10 mouse cellular contexts compared by ENCODE assay signal in the genomic region with DNA sequence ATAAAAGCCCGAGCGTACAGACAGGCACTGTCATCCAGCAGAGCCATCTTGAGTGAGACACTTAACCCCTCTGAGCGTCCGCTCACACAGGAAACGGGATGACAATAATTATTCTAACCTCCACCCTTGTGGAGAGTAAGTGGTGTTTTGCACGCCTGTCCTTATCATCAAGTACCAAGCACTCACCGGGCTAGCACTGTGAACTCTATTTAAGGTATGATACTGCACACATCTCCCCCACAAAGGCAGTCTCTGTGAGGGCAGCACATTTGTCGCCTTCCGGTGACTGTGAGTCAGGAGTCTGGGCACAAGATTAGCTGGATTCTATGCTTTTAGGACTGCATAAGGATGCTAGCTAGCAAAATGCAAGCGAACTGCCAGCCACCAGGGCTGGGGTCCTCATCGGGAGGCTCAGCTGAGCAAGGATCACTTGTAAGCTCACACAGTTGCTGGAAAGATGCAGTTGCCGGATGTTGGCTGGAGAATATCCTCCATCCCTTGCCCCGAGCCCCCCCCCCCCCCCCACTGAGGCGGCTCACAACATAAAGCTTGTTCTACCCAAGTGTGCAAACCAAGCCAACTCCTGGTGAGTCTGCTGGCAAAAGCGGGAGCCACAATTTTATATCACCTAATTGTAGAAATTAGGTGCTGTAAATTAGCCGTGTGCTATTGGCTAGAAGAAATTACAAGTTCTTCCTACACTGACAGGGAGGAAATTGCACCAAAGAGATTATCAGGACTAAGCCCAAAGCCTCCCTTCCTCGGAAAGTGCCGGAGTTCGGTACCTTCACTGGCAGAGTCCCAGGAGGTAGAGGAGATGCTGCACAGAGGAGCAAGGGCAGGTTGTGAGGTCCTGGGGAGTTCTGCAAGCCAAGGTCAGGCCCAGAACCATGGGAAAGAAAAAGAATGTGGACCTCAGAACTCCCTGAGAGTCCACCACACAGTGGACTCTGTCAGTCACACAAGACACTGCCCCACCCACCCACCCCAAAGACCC. TPM values are rescaled to one million over a fixed set of nuclear protein-coding genes. Genes with fewer than 3 reads are reported as not detected.
A peak's percentile ranks its signal among the peaks of the same experiment; 100 is the strongest.
DNase-seq lines count a peak whose midpoint lies in the region; ATAC-seq lines count a peak whose summit lies in the region.
"Had no signal": no experiment of that assay in that cellular context is flagged by ENCODE, and none has a peak within 500 bp of the region (broad histone marks: within the 10 kb centered on the region; RNA-seq: fewer than 3 reads in every experiment).

No protein-coding gene starts in this region.

- WGBS in limb, embryonic 12.5 days = 49% methylated on average over 19 of the region's 19 CpGs
- WGBS in limb, embryonic 10.5 days = 65% methylated on average over 19 of the region's 19 CpGs
- WGBS in midbrain, embryonic 14.5 days = 65% methylated on average over 19 of the region's 19 CpGs

- H3K27ac ChIP-seq in limb, embryonic 12.5 days = no peak overlapping the region
- no peak overlapping the region for H3K27ac ChIP-seq in limb, embryonic 10.5 days
- peak overlapping the region; percentile 22; the same call in 1 of the 2 replicates for H3K27ac ChIP-seq in midbrain, embryonic 14.5 days (replicated peaks; ENCODE audit: low read depth, low read length)

- 0 out of 2 replicates have a peak overlapping the region, but pooled peaks have one; percentile 1 for H3K4me2 ChIP-seq in limb, embryonic 12.5 days
- H3K4me2 ChIP-seq in midbrain, embryonic 14.5 days (ENCODE audit: low read length) = 0 out of 2 replicates have a peak overlapping the region, but pooled peaks have one; percentile 4

- H3K4me1 ChIP-seq in limb, embryonic 12.5 days (replicated peaks) = 0 out of 2 replicates have a peak, but pooled peaks cover 4% of the 10 kb centered on the region
- peaks cover 10% of the 10 kb centered on the region for H3K4me1 ChIP-seq in limb, embryonic 10.5 days
- peaks cover 24% of the 10 kb centered on the region for H3K4me1 ChIP-seq in midbrain, embryonic 14.5 days (ENCODE audit: control insufficient read depth, insufficient read depth, low read length)

- H3K9ac ChIP-seq in limb, embryonic 12.5 days (replicated peaks) = no peak overlapping the region
- no peak overlapping the region for H3K9ac ChIP-seq in midbrain, embryonic 14.5 days (replicated peaks; ENCODE audit: low read length)

- peak; percentile 52 for ATAC-seq in frontal cortex, adult (ENCODE audit: low TSS enrichment)
- no peak for ATAC-seq in limb, embryonic 12.5 days (ENCODE audit: insufficient number of reproducible peaks, insufficient read depth, low FRiP score, low TSS enrichment, low read depth)
- ATAC-seq in midbrain, embryonic 14.5 days (ENCODE audit: low FRiP score, low TSS enrichment) = no peak

- DNase-seq in frontal cortex, postnatal 10 days (ENCODE audit: low spot score in 2 of 2) = no peak
- DNase-seq in limb, embryonic 10.5 days (ENCODE audit: low spot score) = no peak
- peak; percentile 61 to 63 for DNase-seq in cerebellum, postnatal 10 days
- peak; percentile 35 for DNase-seq in midbrain, embryonic 14.5 days
- DNase-seq in B cell, adult 2 months = no peak
- no peak for DNase-seq in left cerebral cortex, postnatal 36 days (ENCODE audit: low spot score in 2 of 2)
- DNase-seq: kidney, adult 18-20 months; lung, postnatal 4 days had no signal

- no peaks in the 10 kb centered on the region for H3K9me3 ChIP-seq in limb, embryonic 12.5 days
- no peaks in the 10 kb centered on the region for H3K9me3 ChIP-seq in limb, embryonic 10.5 days (replicated peaks)
- no peaks in the 10 kb centered on the region for H3K9me3 ChIP-seq in midbrain, embryonic 14.5 days (ENCODE audit: control insufficient read depth, low read length)

- intact Hi-C loops in left cerebral cortex, postnatal 36 days (cut with DNase I) = loop anchor here (5.0 kb wide), 1 partner anchor 62 kb away; no protein-coding TSS in a partner anchor

- no peaks in the 10 kb centered on the region for H3K36me3 ChIP-seq in limb, embryonic 12.5 days
- H3K36me3 ChIP-seq in limb, embryonic 10.5 days = no peaks in the 10 kb centered on the region
- no peaks in the 10 kb centered on the region for H3K36me3 ChIP-seq in midbrain, embryonic 14.5 days (ENCODE audit: control insufficient read depth, insufficient read depth, low read length)

- H3K27me3 ChIP-seq in limb, embryonic 12.5 days = peaks cover 15% of the 10 kb centered on the region; the same call in 1 of the 2 replicates
- H3K27me3 ChIP-seq in limb, embryonic 10.5 days (ENCODE audit: low read depth, poor library complexity, severe bottlenecking) = no peaks in the 10 kb centered on the region
- no peaks in the 10 kb centered on the region for H3K27me3 ChIP-seq in midbrain, embryonic 14.5 days (ENCODE audit: control insufficient read depth, insufficient read depth, low read length)

- no peak overlapping the region for H3K4me3 ChIP-seq in limb, embryonic 12.5 days (replicated peaks)
- H3K4me3 ChIP-seq in limb, embryonic 10.5 days = no peak overlapping the region
- no peak overlapping the region for H3K4me3 ChIP-seq in midbrain, embryonic 14.5 days (replicated peaks; ENCODE audit: low read depth, low read length)

RNA-seq across cellular contexts. Expression of gene Cplx2, which starts 14.2 kb away (rescaled TPM):
- 3.0 and 3.1 TPM in 2 replicates for polyA plus RNA-seq in limb, embryonic 12.5 days (2016; fragmentation: Nextera tagmentation; extraction: Ambion mirVana)
- 2.5 and 3.5 TPM in 2 replicates for polyA plus RNA-seq in limb, embryonic 10.5 days (2016; fragmentation: Nextera tagmentation; extraction: Ambion mirVana)
- 39.4 and 41.9 TPM in 2 replicates for polyA plus RNA-seq in midbrain, embryonic 14.5 days (2014; fragmentation: Nextera tagmentation; extraction: Ambion mirVana)
- total RNA-seq in left cerebral cortex, postnatal 36 days (2021) = 100 to 1,000 TPM; 769 to 808 TPM

Comparison
In these comparisons a context has a peak if more than half of its experiments do, and no peak if none do; other contexts are left out.
1. DNase-seq: peak in cerebellum, postnatal 10 days (2 of 2) and midbrain, embryonic 14.5 days (single experiment); none in frontal cortex, postnatal 10 days (0 of 2), limb, embryonic 10.5 days (single experiment), B cell, adult 2 months (0 of 2) and left cerebral cortex, postnatal 36 days (0 of 2).